Comparison of ENCODE assay signal across 14 mouse cellular contexts in the genomic region with DNA sequence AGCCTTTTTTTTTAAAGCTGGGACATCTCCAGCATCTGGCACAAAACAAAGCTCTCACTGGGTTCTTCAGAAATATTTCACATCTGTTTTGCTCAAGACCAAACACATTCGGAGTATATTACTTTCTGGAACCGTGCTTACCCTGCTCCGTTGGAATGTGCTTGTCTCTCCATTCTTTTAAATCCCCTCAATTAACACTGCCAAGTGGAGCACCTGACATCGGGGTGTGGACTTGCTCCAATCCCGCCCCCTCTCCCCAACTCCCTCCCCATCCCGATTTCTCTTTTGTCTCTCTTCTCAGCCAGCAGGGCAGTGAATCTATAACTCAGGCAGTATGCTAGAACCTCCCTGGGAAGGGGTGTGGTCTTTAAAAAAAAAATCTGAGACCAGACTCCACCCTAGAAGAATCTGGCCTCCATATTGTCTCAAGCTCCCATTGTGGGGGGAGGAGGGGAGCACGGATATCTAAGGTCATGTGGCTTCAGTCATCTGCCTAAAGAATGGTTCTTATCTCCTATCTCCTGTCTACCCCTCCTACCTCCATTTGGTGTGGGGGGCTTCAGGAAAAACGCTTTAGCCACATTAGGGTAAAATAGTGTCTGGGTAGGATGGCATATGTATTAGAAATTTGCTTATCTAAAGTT. TPM values are rescaled to one million over a fixed set of nuclear protein-coding genes. Genes with fewer than 3 reads are reported as not detected.
DNase-seq lines count a peak whose midpoint lies in the region; ATAC-seq and TF ChIP-seq lines count a peak whose summit lies in the region.
"Had no signal": no experiment of that assay in that cellular context is flagged by ENCODE, and none has a peak within 500 bp of the region (broad histone marks: within the 10 kb centered on the region; RNA-seq: fewer than 3 reads in every experiment).

No protein-coding gene starts in this region.

- TF ChIP-seq CTCF in left cerebral cortex, adult 2 months (IDR thresholded peaks at IDR 0.05): no peak

- WGBS in lung, embryonic 16.5 days: 34% methylated on average over 8 of the region's 8 CpGs
- 31% methylated on average over 8 of the region's 8 CpGs for WGBS in embryonic facial prominence, embryonic 14.5 days

- peak; percentile 23; the same call in 1 of the 2 replicates for ATAC-seq in lung, embryonic 16.5 days (ENCODE audit: low read depth)
- ATAC-seq in embryonic facial prominence, embryonic 14.5 days (ENCODE audit: low read depth): peak; percentile 55
- ATAC-seq: intestine, postnatal 0 days had no signal

- H3K9me3 ChIP-seq in lung, embryonic 16.5 days (ENCODE audit: control insufficient read depth, low read length): no peaks in the 10 kb centered on the region
- H3K9me3 ChIP-seq in embryonic facial prominence, embryonic 14.5 days (ENCODE audit: control insufficient read depth, low read length): no peaks in the 10 kb centered on the region
- H3K9me3 ChIP-seq: forebrain, embryonic 10.5 days; midbrain, embryonic 12.5 days had no signal

- peak overlapping the region; percentile 42; the same call in 1 of the 2 replicates for H3K4me2 ChIP-seq in lung, embryonic 16.5 days (ENCODE audit: low read depth, low read length)
- H3K4me2 ChIP-seq in embryonic facial prominence, embryonic 14.5 days (ENCODE audit: low read depth, low read length): peak overlapping the region; percentile 46; the same call in 1 of the 2 replicates
- H3K4me2 ChIP-seq: hindbrain, embryonic 14.5 days had no signal

- DNase-seq in heart, adult 11 months: peak; percentile 88
- no peak for DNase-seq in heart, postnatal 36 days
- DNase-seq in lung, postnatal 25 days (ENCODE audit: low spot score): no peak
- peak; percentile 78 for DNase-seq in embryonic facial prominence, embryonic 14.5 days (ENCODE audit: low spot score)
- peak; percentile 48 for DNase-seq in yolk sac, embryonic 10.5 days (ENCODE audit: low spot score)
- DNase-seq in embryo, embryonic 10 days (ENCODE audit: low spot score): no peak
- no peak for DNase-seq in left cerebral cortex, adult 2 months (ENCODE audit: extremely low spot score in 1 of 2, low spot score in 2 of 2)
- DNase-seq: layer of hippocampus, postnatal 36 days had no signal

- no peak overlapping the region for H3K27ac ChIP-seq in lung, embryonic 16.5 days (ENCODE audit: low read length)
- peak overlapping the region; percentile 79; the same call in 1 of the 2 replicates for H3K27ac ChIP-seq in embryonic facial prominence, embryonic 14.5 days (replicated peaks; ENCODE audit: low read depth, low read length)
- H3K27ac ChIP-seq in left cerebral cortex, adult 2 months: no peak overlapping the region
- H3K27ac ChIP-seq: hindbrain, embryonic 14.5 days; midbrain, embryonic 12.5 days had no signal

- H3K9ac ChIP-seq in lung, embryonic 16.5 days (ENCODE audit: low read length): no peak overlapping the region; the same call in 1 of the 2 replicates
- H3K9ac ChIP-seq in embryonic facial prominence, embryonic 14.5 days (ENCODE audit: low read depth, low read length): no peak overlapping the region
- H3K9ac ChIP-seq: hindbrain, embryonic 14.5 days; midbrain, embryonic 12.5 days had no signal

- no peaks in the 10 kb centered on the region for H3K36me3 ChIP-seq in lung, embryonic 16.5 days (ENCODE audit: control insufficient read depth, insufficient read depth, low read length)
- H3K36me3 ChIP-seq in embryonic facial prominence, embryonic 14.5 days (ENCODE audit: control insufficient read depth, insufficient read depth, low read length): no peaks in the 10 kb centered on the region
- H3K36me3 ChIP-seq: forebrain, embryonic 10.5 days; midbrain, embryonic 12.5 days had no signal

- intact Hi-C loops in heart, postnatal 36 days (cut with DNase I): no loop called here
- intact Hi-C loops in left cerebral cortex, adult 2 months (cut with DNase I): no loop called here

- peaks cover 31% of the 10 kb centered on the region for H3K4me1 ChIP-seq in lung, embryonic 16.5 days (replicated peaks; ENCODE audit: control insufficient read depth, insufficient read depth, low read length)
- peaks cover 20% of the 10 kb centered on the region for H3K4me1 ChIP-seq in embryonic facial prominence, embryonic 14.5 days (ENCODE audit: control insufficient read depth, insufficient read depth, low read length)

- no peaks in the 10 kb centered on the region for H3K27me3 ChIP-seq in lung, embryonic 16.5 days (ENCODE audit: control insufficient read depth, insufficient read depth, low read depth, low read length)
- no peaks in the 10 kb centered on the region for H3K27me3 ChIP-seq in embryonic facial prominence, embryonic 14.5 days (replicated peaks; ENCODE audit: control insufficient read depth, insufficient read depth, low read length)
- H3K27me3 ChIP-seq: Patski had no signal

- no peak overlapping the region for H3K4me3 ChIP-seq in lung, embryonic 16.5 days (ENCODE audit: low read length)
- H3K4me3 ChIP-seq in embryonic facial prominence, embryonic 14.5 days (ENCODE audit: low read depth, low read length): no peak overlapping the region
- H3K4me3 ChIP-seq in left cerebral cortex, adult 2 months: no peak overlapping the region
- H3K4me3 ChIP-seq: midbrain, embryonic 12.5 days had no signal

RNA-seq across cellular contexts. Expression of gene Eml4, which starts 37.6 kb away (rescaled TPM):
- 1 to 10 TPM; 4.3 to 4.6 TPM for total RNA-seq in heart, postnatal 36 days (2021)
- polyA plus RNA-seq in lung, embryonic 16.5 days (2015; fragmentation: Nextera tagmentation; extraction: Ambion mirVana): 28.4 and 28.6 TPM in 2 replicates
- polyA plus RNA-seq in embryonic facial prominence, embryonic 14.5 days (2014; fragmentation: Nextera tagmentation; extraction: Ambion mirVana): 35.3 and 40.0 TPM in 2 replicates
- total RNA-seq in left cerebral cortex, adult 2 months (2021): 10 to 100 TPM; 23.2 to 24.2 TPM

Comparison
In these comparisons a context has a peak if more than half of its experiments do, and no peak if none do; other contexts are left out.
1. DNase-seq: peak in heart, adult 11 months (single experiment), embryonic facial prominence, embryonic 14.5 days (single experiment) and yolk sac, embryonic 10.5 days (single experiment); none in heart, postnatal 36 days (0 of 2), lung, postnatal 25 days (single experiment), embryo, embryonic 10 days (single experiment) and left cerebral cortex, adult 2 months (0 of 2).
2. RNA of gene Eml4, which starts 37.6 kb away (total RNA-seq): 23.2 to 24.2 TPM in left cerebral cortex, adult 2 months; 4.3 to 4.6 TPM in heart, postnatal 36 days; every median in the first group is over 4 times any median in the second.